Mouse (Mus musculus): ENCODE results near the gene Kcnk10. TPM values are rescaled to one million over a fixed set of nuclear protein-coding genes. Genes with fewer than 3 reads are reported as not detected.

Kcnk10 gene
- total RNA-seq, 2 experiments from 2014 or later = not detected

DNA sequence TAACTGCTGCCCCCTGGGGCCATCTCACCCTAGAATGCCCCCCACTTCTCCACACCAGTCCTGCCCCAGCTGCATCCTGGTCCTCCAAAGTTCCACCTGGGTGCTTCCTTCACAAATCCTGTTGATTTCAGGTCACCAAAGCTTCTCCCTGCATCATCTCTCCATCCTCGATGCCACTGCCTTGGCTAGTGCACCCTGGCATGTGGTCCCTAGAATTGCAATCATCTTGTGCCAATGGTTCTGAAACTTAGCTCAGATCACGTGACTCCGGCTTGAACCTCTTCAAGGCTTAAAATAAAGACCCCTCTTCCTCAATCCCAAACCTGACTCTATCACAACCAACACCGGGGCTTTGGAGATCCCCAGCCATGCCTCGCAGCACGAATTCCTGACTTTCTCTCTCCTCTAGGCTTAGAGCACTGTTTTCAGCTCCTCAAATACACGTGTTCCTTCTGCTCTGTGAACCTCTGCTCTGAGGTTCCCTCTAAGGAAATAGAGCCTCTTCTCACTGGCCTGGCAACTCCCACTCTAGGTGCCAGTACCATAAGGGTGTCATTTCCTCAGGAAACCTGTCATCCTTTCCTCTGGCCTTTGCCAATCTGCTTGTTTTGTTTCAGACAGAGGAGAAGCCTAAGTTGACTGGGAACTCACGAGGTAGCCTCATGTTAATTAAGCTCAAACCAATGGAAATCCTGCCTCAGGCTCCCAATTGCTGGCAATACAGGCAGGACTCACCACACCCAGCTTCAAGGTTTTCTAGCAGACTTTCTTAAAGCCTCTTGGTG is 6.0 kb downstream of the Kcnk10 start:
- DNase-seq = no peak

DNA sequence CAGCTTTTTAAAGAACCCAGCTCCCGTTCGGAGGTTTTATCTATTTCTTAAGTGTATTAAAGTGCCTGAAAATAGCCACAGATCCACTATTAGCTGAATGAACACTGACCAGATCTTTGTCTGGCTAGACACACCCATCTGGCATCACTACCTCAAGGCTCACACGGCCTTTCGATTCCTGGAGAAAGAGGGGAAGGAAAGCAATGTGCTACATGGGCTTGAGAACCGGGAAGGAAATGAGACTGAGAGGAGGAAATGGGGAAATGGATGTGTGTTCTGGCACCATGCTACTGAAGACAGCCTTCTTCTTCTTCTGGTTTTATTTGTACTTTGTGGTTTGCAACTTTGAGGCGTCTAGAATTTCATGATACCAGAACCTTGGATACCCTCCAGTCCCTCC is 8.7 kb downstream of the Kcnk10 start:
- DNase-seq = no peak

DNA sequence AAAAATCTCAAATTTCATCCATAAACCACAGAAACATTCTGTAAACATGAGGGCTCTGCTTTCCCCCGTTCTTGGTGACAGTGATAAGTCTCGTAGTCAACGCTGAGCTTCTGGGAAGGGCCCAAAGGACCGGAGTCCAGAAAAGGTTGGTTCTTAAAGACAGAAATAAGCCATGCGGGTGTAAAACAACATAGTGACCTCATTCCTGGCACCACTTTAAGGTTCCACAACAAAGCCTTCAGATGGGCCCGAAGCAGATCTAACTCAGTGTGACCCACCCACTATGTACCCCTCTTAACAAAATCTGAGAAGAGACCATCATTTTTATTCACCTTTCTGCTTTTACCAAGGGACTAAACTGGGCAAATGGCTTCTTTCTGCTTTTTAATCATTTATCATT is 10.2 kb downstream of the Kcnk10 start:
- no peak for DNase-seq

DNA sequence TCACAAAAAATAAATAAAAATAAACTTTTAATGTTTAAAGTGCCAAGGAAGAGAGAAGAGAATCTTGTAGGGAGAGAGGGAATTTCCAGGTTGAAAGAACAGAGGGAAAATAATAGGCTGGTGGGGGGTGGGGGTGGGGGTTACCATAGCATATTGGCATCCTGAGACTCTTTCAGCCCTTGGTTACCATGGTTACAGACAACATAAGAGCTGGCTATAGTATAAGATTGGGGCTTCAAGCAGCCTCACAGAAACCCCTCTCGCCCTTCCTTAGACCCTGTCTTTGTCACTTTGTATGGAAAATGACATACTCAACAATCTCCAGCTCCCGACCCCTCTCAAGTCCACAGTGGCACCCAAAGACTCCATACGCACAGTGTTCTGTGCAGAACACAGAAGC is 13.7 kb downstream of the Kcnk10 start:
- no peak for DNase-seq

DNA sequence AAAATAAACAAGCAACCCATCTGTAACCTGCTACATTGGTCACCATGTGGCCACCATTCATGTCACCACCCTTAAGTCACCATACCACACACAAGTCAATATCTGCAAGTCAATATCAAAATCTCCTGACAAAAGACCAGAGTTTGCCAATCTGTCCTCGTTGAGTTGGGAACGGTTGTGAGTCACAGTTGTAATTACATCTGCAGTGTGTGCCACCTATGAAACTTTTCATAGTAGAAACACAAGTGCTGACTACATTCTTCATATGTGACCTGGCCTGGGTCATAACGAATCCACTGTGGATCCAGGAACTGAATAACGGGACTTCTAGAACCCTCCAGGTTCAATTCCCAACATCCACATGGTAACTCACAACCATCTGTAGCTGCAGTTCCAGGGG is 14.8 kb downstream of the Kcnk10 start:
- no peak for DNase-seq

DNA sequence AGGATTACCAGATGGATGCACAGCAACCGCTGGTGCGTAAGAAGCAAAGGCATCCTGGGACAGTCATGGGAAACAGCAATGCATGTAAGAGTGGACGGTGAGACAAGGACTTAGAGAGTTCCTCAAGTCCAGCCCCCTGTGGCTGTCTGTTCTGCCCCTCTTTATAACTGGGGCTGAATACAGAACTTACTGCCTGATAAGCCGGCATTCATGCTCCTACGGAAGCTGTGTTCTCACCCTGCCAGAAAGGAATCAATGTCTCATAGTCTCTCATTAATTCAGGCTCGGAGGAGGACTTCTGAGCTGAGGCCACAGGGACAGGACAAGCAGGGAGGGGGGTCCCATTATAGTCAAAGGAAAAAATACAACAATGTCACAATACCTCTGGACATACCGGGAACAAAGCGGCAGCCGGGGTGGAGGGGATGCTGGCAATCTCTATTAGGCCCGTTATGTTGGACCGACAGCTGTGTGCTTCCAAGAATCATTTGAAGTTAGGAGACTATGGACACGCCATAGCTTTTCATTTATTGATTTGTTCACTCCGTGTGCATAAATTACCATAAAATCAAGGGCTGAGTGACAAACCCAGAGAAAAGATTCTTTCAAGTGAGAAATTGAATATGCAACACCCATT is 15.7 kb downstream of the Kcnk10 start:
- no peak for DNase-seq

DNA sequence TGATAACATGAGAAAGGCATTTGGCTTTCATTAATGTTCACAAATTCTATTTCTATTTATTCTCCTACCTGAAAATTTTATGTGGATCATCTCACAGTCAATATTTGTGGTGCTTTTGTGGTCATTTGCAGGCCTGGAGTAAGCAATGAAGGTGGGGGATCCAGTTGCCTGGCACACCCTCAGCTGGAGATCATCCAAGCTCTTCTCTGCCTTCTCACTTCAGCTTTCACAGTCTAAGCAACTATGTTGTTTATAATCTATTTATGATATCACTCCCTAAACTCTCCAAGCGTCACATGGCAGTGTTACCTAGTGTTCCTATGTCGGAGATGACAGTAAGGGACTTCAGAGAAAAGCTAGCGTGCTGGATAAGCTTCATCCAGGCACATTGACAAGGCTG is 18.1 kb downstream of the Kcnk10 start:
- DNase-seq = no peak

DNA sequence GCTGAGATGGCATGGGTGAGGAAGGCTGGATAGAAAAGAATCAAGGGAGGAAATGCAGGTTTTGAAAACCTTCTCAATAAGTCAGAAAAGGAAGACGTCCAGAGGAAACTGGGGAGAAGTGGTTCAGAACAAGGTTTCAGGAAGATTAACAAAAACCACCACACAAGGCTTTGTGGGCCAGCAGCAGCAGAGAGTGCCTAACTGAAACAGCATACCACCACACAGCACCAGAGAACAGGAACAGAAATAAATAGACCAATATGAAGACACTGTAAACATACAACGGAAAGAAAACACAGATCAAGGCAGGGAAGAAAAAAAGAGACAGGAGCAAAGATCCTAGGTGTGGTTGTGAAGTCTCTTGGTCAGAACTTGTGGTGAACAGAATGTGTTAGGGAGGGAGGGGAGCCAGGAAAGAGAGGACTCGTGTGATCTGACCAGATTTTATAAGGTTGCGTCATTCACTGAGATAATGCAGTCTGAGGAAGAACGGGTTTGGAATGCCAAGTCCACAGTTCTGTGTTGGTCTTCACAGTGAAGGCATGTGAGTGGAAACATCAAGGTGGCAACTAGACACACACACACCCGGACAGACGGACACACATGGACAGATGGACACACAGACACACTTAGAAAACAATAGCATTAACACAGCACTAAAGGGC is 21.0 kb downstream of the Kcnk10 start:
- no peak for DNase-seq

DNA sequence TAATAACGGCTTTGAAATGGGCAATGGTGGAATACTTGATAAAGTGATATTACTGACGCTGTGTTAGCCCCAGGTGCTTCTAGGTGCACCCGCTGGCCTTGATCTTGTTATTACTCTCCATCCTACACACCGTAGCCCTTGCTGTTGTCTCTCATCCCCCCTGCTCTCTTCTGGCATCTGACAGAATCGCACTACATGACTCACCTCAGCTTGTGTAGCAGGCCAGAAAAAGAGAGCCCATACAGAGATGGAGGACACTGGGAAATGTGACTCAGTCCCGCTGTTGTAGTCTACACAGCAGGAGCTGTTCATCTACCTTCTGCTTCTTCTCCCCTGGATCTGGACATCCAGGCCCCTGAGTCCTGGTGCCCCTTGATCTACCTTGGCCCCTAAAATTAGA is 28.1 kb downstream of the Kcnk10 start:
- no peak for DNase-seq

DNA sequence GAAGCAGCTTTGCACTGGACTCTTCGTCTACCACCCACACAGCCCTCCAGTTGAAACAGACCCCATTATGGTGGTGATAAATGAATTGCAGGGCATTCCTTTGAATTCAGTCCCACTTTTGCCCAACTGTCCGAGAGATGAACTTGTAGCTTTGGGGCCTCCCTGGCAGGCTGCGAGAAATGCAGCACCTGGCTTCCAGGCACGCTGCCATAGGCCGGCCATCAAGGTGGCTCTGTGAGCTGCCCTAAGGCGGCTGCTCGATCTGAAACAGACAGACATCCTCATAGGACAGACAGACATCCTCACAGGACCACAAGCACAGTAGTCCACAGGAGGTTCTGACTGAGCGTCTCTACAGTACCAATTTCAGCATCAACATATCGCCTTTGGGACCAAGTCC is 30.0 kb downstream of the Kcnk10 start:
- DNase-seq = no peak

DNA sequence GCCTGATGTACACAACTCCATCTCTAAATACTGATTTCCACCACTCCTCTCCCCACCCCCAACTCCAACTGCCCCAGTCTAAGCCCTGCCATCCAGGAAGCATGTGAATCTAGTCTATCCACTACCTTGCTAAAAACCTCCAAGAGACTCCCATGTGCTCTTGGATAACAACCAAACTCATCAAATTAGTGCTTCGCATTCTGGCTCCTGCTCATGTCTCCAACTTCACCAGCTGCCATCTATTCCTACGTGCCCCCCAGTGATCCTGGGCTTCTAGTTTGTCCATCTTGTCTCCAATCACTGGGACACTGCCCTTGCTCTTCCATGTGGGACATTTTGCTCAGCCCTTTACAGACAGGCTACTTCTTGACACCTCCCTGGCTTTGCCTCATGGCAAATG is 32.2 kb downstream of the Kcnk10 start:
- DNase-seq = no peak

DNA sequence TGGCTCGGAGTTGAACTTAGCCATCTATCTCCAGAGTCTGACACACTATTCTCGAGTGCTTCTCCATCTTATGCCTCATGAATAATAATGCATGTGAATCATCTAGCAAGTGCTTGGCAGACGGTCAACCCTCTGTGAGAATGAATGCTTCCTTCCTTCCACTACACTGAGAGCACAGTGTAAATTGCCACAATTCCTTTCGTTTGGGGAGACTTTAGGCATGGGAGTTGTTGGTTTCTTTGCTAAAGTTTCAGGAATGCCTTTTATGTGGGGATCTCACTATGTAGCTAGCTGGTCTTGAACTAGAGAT is 32.9 kb downstream of the Kcnk10 start:
- no peak for DNase-seq

DNA sequence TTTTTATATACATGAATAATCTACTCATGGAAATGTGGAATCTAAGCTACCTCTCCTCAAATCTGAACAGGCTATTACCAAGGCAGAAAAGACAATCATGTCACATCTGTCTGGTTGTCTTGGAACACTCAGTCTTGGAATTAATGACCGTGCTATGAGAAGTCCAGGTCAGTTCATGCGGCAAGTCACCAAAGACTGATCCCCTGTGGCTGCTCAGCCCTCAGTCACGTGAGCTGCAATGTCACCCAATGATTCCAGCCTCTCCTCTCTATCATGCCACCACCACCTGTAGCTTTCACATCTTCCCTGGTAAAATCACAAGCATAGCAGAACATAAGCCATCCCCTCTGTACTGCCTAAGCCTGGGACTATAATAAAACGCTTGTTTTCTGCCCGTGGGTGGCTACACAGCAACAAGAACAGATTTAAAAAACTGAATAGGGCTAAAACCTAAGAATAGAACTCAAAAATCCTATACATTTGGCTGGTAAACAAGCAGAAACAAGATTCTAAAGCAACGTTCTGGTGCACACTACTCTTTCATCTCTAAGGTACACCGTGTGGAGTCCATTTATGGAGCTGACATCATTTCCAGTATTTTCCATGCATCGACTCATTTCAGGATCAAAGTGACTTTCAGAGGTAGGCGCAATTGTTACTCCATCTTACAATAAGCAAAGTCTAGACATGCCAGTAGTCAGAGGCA is 33.4 kb downstream of the Kcnk10 start:
- DNase-seq = no peak

DNA sequence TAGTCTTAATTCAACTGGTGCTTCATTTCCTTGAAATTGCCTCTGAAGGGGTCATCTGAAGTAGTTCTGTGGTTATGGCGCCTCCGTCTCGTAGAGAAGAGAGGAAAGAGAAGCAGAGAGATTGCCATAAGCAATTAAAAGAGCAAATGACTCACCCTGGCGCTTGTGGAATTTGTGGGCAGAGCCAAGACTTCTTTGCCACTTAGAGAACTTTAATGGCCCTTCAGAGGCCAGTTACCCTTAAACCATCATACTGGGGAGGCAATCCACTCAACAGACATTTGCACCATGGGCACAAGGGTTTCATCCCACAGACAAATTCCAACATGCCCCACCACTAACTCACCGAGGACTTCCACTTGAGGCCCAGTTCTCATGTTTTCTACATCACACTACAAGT is 41.4 kb downstream of the Kcnk10 start:
- DNase-seq = no peak

DNA sequence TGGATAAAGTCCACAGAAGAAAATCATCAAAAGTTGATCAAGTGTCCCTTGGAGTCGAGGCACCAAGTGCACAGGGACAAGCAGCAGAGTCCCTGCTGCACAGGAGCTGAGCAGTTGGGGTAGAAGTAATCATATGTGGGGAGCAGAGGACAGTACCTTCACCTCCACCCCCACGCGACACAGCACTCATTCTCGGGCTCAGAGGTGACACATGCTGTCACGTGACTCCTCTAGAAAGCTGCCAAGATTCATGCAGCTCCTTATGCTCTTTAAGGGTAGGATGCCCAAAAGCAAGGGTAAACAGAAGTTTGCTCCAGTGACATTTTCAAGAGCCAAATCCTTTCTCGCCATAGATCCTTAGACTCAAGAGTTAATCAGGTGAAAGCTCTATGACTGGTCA is 42.1 kb downstream of the Kcnk10 start:
- no peak for DNase-seq

DNA sequence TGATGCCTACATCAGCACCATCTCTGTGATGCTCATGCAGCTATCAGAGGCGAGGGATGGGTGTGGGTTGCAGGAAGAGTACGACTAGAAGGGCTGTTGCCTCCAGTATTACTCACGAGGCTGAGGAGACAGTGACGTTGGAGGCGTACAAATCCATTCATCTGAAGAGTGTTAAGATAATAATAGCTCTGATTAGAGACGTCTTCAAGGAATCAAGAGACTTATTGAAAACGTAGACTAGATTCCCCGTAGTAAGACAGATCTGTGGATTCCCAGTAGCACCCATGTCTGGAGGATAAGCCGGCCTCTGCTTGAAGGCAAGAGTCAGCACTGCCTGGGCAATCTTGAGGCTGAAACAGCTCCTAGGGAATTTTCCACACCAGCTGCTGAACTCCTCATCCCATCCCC is 42.6 kb downstream of the Kcnk10 start:
- no peak for DNase-seq

DNA sequence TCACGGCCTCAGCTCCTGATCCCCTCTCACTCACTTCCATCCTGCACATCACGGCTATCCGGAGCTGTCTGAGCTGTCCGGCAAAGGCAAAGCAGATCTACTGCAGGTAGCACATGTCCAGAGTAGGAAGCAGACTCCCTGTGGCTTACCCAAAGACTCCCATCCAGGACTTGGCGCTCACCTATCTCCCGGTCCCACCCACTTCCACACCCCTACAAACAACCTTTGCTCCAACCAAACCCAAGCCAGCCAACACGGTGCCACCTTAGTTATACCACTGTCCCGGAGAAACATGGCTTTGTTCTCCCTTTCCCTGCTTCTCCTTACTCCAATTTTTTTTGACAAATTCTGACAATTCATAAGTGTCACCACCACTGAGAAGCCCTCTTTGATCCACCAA is 49.5 kb downstream of the Kcnk10 start:
- DNase-seq = no peak

DNA sequence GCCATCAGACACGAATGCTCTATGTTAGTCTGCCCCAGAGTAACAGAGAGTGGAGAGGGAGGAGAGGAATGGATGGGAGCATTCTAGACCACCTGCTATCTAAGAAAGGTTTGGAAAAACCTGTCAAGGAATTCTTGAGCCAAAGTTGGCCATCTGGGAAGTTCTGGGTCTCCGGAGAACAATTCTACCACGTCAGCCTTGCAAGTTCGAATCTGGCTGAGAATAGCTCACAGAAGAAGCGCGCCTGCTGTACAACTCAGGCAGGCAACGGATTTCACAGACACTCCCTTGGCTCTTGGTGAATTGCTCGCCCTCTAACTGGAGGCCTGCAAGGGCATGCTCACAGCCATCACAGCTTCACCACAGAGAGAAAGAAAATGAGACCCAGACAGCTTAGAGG is 52.7 kb downstream of the Kcnk10 start:
- no peak for DNase-seq

DNA sequence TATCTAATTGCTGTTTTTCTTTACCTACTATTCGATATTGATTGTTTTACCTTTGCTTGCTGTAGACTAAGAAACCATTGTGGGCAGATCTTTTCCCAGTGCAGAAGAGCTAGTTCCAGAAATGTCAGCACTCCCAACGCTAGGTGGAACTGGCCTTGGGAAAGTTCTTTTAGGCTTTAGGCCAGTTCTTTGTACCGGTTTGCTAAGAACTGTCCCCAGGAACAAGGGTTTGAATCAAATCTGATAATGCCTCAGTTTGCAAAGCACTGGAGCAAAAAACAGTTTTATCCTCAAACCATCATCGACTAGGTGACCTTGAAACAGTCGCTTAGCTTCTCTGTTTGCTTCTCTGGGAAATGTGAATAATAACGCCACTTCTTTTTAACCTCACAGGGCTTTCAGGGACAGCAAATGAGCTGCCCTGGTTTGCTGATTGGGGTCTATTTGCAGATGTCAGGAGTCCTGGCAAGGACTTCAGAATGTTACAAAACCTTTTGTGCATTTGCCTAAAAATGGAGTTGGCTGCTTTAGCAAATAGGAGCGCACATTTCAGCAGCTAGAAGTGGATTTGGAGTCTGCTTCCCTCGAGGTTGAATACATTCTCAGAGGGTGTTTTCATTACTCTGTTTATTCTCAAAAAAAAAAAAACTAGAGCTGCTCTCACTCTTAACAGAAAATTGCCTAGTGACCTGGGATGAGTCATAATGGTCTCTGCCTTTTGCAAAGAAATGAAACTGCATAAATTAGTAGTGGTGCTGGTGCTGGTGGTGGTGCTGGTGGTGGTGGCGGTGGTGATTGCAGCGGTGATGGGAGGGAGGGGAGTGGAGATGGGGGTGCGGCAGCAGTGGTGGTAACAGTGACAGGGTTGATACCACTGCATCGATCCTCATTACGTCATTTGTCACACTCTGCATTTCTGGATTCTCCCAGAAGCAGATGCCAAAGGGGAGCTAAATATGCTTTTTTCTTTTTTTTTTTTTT is 53.5 kb downstream of the Kcnk10 start:
- no peak for DNase-seq

DNA sequence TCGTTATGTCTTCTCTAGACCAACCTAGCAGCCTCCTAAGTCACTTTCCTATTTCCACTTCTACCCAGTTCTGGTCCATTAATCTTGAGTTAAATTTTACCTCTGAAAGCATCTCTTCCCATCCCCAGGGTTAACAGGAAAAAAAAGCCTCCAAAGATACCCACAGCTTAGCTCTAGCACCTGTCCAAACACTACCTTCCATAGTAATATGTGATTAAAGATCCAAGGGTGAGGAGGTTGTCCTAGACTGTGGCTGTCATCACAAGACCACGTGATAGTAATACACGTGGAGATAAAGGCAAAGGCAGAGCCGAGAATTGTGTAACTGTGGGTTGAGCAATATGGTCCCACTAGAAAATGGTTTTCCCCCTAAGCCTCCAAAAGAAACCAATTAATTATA is 56.8 kb downstream of the Kcnk10 start:
- no peak for DNase-seq

DNA sequence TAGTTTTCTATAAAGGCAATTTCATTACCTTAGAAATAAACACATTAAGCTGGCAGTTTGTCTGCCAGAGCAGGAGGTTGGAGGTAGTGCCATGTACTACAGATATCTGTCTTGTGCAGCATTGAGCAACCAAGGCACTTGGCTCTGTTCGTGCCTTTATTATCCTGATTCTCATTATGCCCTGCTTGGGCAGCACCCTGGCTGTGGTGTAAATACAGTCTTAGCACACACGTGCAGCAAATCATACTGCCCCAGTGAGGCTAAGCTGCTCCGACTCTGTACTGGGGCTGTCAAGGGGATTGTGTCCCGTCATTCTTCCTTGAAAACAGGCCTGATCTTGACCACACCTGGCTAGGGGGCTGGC is 57.6 kb downstream of the Kcnk10 start:
- no peak for DNase-seq

Data from gastrocnemius, postnatal 25 days (tissue).